Mouse (Mus musculus) gastrocnemius, adult 2 months (tissue): Measurements from ENCODE around the gene Pias4. TPM values are rescaled to one million over a fixed set of nuclear protein-coding genes. Genes with fewer than 3 reads are reported as not detected.

Experiments
- DNase-seq: peaks from one replicate; pipeline ENCODE4 v3.0.0; 2022
- H3K27ac ChIP-seq: fragments of 200-600 bp; 2 replicates; pipeline ENCODE4 v1.8.1; 2022; ENCODE audit warnings: mild to moderate bottlenecking
- H3K4me3 ChIP-seq: fragments of 200-600 bp; 2 replicates; pipeline ENCODE4 v1.8.1; 2022; ENCODE audit warnings: mild to moderate bottlenecking, moderate library complexity
- CTCF ChIP-seq: fragments of 200-600 bp; IDR thresholded peaks from 2 replicates; pipeline ENCODE4 v1.8.1; 2022; ENCODE audit warnings: antibody characterized with exemption, mild to moderate bottlenecking, moderate library complexity
- intact Hi-C: fragments of 180-260 bp; cut with DNase I; formaldehyde crosslinking; loops from one replicate; pipeline ENCODE4 v1.15.1; 2025
- total RNA-seq, 2 experiments: library from RNA; stranded (reverse); gene quantifications; 2 replicates each; pipeline ENCODE4 v1.2.3; 2021

The Pias4 gene
- total RNA-seq, 2 experiments from 2014 or later, result 15.7 to 16.2 TPM

DNA sequence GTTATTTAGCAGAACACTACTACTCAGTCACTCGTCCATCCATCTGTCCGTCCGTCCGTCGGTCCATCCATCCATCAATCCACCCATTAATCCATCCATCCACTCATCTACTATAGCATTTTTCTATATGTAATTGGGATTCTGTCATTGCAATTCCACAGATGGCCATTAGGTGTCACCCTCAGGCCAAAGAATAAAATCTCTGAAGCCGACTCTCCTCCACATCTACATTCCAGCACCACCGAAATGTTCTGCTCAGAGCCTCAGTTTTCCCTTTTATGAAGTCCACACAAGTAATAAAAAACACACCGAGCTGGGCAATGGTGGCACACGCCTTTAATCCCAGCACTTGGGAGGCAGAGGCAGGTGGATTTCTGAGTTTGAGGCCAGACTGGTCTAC is 30.5 kb upstream of the Pias4 start:
- peak; percentile 47 for DNase-seq
- intact Hi-C loops, result no loop called here
- peak overlapping the region; percentile 99 for H3K27ac ChIP-seq
- TF ChIP-seq CTCF, result peak; percentile 84
- peak overlapping the region; percentile 86 for H3K4me3 ChIP-seq

DNA sequence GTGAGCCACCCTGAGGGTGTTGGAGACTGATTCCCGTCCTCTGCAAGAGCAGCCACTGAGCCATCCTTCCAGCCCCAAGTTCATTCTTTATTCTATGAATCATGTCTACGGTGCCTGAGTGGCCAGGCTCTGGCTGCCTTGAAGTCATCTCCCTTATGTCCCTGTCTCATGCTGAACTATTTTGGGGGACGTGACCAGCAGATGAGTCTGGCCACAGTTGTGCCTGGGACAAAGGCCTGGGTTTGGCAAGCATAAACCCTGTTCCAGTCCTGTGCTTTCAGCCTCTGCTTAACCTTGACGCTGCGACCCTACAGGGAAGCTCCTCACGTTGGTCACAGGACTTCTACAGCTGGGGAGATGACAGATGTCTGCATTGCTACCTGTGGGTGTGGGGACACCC is 29.6 kb upstream of the Pias4 start:
- Histone ChIP-seq H3K4me3 (peak overlapping the region; percentile 86), H3K27ac (peak overlapping the region; percentile 99)
- intact Hi-C loops, result no loop called here
- peak; percentile 66 for DNase-seq
- TF ChIP-seq CTCF, result no peak

DNA sequence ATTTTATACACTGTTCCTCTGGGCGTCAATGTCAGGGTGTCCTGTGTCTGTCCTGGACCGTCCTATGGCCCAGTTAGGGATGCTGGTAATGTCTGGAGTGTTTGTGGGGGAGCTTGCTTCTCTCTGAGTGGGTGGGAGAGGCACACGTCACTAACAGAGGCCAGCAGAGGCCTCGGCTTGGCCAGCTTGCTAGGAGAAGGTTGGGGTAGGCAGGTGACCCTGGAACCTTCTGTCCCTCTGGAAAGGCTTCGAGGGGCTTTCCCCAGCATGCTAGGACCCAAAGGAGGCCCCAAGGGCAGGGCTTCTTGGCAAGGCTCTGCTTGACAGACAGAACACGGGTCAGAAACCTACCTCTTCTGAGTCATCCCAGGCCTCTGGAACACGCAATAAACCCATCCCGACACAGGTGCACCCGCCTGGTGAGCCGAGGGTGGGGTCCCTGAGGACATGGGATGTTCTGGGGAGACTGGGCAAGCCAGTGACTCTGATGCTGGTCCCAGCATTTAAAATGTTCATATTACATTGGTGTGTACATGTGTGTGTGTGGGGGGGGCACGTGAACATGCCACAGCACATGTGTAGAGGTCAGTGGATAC is 28.8 kb upstream of the Pias4 start:
- Histone ChIP-seq H3K27ac (peak overlapping the region; percentile 99), H3K4me3 (peak overlapping the region; percentile 86)
- intact Hi-C loops, result no loop called here
- DNase-seq, result peak; percentile 76
- no peak for TF ChIP-seq CTCF

DNA sequence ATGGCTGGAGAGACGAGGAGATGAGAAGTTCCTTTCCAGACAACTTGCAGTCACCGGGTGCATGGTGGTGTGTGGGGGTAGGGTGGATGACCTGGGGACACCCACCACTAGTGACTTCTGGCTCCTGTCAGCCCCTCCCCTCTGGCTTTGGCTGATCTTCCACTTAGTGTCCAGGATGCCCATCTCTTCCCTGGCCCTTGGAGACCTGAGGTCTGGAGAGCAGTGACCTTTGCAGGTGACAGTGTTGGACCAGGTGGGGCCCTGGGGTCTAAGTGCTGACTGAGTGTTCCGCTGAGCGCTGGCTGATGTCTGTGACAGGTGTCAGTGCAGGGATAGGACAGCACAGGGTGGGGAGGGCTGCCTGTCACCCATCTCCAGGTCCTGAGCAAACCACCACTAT is 27.6 kb upstream of the Pias4 start:
- TF ChIP-seq CTCF, result no peak
- peak; percentile 89 for DNase-seq
- Histone ChIP-seq H3K4me3 (peak overlapping the region; percentile 86), H3K27ac (peak overlapping the region; percentile 99)
- intact Hi-C loops, result no loop called here

DNA sequence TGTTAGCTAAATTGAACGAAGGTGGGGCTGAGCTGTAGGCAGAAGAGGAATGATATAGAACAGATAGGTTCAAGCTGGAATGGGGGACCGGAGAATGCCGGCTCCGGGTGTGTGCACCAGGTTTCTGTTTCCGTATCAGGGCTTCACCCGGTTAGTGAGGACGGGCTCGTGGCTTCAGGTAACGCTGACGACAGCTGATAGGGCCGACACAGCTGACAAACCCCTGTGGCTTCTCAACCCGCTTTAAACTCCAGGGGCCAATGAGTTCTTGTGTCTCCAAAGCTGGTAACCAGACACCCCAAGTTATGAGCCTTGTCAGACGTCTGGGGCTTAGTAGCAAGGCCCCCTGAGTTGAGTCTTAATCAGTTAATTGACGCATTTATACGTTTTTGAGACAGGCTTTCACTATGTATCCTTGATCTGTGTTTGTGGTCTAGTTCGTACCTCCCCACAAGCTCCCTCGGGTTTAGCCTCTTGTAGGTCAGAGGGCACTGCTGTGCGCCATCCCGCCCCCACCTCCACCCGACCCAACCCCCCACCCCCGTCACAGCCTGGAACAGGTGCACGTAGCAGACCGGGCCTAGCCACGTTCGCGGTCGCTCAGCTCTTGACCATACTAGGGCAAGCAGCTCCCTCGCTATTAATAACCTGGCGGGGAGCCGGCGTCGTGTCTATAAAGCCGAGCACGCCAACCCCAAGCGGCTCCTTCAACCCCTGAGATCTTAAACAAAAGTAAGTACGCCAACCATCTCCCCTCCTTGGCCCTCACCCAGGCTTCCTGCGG is 26.5 kb upstream of the Pias4 start:
- DNase-seq, result peak; percentile 90
- intact Hi-C loops, result no loop called here
- TF ChIP-seq CTCF, result no peak
- Histone ChIP-seq H3K4me3 (peak overlapping the region; percentile 86), H3K27ac (peak overlapping the region; percentile 99)

DNA sequence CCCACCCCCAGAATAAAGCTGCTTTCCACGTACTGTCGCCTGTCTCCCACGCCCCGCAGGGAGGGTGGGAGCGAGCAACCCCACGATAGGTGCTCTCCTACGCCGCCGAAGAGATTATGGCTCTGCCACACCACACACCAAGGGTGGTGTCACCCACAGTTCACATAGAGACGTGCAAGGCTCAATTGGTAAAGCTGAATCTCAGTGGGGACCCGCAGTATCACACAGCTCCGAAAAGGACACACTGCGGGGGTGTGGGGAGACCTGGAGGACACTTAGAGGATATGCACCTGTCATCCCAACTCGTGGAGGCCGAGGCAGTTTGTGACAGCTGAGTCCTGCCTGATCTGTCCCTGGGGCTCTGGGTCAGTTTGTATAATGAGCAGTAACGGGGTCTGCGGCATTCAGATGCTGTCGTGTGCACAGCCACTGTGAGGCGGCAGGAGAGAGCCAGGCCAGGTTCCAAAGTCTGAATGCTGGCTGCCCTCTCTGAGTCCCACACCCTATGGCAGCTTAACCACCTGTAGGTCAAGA is 25.3 kb upstream of the Pias4 start:
- TF ChIP-seq CTCF, result peak; percentile 9; the same call in 1 of the 2 replicates
- Histone ChIP-seq H3K27ac (peak overlapping the region; percentile 99), H3K4me3 (peak overlapping the region; percentile 86)
- DNase-seq, result peak; percentile 82
- intact Hi-C loops, result no loop called here

DNA sequence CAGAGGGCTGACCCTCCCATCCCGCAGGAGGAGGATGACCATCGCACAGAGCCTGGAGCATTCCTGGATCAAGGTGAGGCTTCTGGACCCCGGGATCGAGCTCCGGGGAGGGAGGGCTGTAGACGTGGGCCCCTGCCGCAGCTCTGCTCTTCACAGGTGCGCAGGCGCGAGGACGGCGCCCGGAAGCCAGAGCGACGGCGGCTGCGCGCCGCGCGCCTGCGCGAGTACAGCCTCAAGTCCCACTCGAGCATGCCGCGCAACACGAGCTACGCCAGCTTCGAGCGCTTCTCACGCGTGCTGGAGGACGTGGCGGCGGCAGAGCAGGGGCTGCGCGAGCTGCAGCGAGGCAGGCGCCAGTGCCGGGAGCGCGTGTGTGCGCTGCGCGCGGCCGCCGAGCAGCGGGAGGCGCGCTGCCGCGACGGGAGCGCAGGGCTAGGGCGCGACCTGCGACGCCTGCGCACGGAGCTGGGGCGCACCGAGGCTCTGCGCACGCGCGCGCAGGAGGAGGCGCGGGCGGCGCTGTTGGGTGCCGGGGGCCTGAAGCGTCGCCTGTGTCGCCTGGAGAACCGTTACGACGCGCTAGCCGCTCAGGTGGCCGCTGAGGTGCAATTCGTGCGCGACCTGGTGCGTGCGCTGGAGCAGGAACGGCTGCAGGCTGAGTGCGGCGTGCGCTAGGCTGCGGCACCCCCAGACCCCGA is 24.7 kb upstream of the Pias4 start:
- 0 out of 2 replicates have a peak, but pooled peaks have one; percentile 13 for TF ChIP-seq CTCF
- peak overlapping the region; percentile 99 for H3K27ac ChIP-seq
- H3K4me3 ChIP-seq, result peak overlapping the region; percentile 86
- intact Hi-C loops, result no loop called here
- DNase-seq, result peak; percentile 93

DNA sequence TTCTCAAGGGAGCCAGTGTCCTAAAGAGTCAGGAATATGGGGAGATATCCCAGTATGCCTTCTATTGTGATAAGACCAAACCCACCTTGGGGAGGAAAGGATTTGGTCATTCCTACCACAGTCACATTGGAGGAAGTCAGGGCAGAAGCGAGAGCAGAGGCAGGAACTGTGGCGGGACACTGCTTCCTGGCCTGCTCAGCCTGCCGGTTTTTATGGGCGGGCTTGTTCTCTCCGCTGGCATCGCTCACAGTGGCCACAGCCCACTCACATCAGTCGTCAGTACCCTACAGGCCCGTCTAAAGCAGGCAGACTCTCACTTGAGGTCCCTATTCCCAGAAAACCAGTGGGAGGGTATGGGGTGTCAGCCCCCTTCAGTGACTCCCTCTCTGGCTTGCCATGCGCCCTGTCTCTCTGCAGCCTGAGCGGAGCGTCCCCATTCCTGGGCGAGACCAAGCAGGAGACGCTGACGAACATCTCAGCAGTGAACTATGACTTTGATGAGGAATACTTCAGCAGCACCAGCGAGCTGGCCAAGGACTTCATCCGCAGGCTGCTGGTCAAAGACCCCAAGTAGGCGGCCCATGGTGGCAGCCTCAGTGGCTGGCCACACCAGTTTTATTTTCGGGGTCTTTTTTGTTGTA is 23.7 kb upstream of the Pias4 start:
- Histone ChIP-seq H3K27ac (peak overlapping the region; percentile 99), H3K4me3 (peak overlapping the region; percentile 86)
- no peak for TF ChIP-seq CTCF
- peak; percentile 42 for DNase-seq
- intact Hi-C loops, result no loop called here

DNA sequence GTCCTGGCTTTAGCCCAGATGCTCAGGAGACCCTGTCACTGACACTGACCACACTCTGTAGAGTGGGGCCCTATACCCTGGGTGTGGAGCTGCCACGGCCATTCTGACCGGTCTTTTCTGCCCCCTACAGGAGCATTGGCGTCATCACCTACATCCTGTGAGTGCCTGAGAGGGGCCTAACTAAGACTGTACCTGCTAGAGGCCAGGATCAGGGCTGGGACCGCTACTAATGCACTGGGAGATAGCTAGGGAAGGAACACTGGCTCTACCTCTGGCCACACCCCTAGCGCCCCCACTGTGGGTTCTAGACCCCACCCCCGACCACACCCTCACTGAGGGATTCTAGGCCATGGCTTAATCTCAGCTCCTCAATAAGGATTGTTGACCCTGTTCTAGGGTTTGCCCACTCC is 23.2 kb upstream of the Pias4 start:
- H3K27ac ChIP-seq, result peak overlapping the region; percentile 99
- peak; percentile 40 for DNase-seq
- no peak overlapping the region; the same call in 1 of the 2 replicates for H3K4me3 ChIP-seq
- intact Hi-C loops, result no loop called here
- TF ChIP-seq CTCF, result peak; percentile 33; the same call in 1 of the 2 replicates

DNA sequence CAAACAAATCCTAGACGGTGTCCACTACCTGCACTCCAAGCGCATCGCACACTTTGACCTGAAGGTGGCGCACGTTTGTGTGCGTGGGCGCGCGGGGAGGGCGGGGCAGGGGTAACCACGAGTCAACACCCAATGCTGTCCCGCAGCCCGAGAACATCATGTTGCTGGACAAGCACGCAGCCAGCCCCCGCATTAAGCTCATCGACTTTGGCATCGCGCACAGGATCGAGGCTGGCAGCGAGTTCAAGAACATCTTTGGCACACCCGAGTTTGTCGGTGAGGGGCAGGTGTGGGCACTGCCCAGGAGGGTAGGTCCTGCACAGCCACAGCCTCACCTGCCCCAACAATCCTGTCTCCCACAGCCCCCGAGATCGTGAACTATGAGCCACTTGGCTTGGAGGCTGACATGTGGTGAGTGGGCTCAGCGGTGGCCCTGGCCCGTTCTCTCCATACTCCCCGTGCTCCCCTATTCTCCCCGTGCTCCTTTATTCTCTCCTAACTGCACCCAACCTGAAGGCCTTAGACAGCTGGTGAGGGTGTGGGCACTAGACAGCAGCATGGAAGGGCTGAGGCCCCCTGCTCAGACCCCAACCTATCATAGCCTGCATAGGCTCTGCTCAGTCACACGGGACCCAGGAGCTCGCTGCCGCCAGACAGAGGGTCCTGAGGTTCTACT is 22.7 kb upstream of the Pias4 start:
- H3K27ac ChIP-seq, result peak overlapping the region; percentile 99; the same call in 1 of the 2 replicates
- DNase-seq, result peak; percentile 65
- no peak overlapping the region for H3K4me3 ChIP-seq
- intact Hi-C loops, result no loop called here
- TF ChIP-seq CTCF, result peak; percentile 63

DNA sequence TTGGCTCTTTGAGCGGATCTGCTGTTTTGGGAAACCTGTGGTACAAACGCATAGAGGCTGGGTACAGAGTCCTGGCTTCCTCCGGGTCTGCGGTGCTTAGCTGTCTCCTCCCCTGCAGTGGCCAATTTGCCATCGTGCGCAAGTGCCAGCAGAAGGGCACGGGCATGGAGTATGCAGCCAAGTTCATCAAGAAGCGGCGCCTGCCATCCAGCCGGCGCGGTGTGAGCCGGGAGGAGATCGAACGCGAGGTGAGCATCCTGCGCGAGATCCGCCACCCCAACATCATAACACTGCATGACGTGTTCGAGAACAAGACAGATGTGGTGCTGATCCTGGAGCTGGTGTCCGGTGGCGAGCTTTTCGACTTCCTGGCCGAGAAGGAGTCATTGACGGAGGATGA is 22.1 kb upstream of the Pias4 start:
- DNase-seq, result no peak
- no peak overlapping the region; the same call in 1 of the 2 replicates for H3K27ac ChIP-seq
- intact Hi-C loops, result no loop called here
- TF ChIP-seq CTCF, result no peak
- H3K4me3 ChIP-seq, result no peak overlapping the region

DNA sequence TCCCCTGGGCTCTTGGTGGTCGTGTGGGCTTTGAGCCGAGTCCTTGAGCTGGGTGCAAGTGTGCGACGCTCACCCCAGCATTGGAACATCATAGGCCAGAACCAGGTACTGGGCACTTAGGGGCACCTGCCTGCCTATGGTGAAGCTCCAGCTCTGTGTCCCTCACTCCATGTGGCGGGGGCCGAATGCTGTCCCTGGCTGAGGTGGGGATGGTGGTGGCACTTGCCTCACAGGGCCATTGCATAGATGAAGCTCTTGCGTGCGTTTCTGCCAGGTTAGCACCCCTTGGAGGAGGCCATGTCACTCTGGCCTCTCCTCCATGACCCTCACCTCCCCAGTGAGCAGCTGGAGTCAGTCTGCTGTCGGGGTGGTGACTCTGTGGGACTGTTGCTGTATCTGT is 19.4 kb upstream of the Pias4 start:
- intact Hi-C loops, result no loop called here
- no peak for TF ChIP-seq CTCF
- H3K4me3 ChIP-seq, result no peak overlapping the region
- DNase-seq, result no peak
- no peak overlapping the region for H3K27ac ChIP-seq
